Mouse (Mus musculus): Measurements from ENCODE around the gene Gm3187.
"Not testable (repeated sequence)": the region's sequence is repeated elsewhere in the genome, so short reads cannot be mapped to it uniquely, and the experiment has no call there.

Gm3187 gene

GRCm38 (mm10) chr14:5483907-5484306, at the start of gene Gm3187:
TSS of gene Gm3187 (plus strand) at chr14:5484207.
- DNase-seq (ENCODE audit: extremely low read depth, low read depth, low spot score), result not testable (repeated sequence)

GRCm38 (mm10) chr14:5455367-5455766, 28.6 kb upstream of the Gm3187 start, which contains the start of gene Gm3194:
TSS of gene Gm3194 (minus strand) at chr14:5455467.
- not testable (repeated sequence) for DNase-seq (ENCODE audit: extremely low read depth, low read depth, low spot score)

GRCm38 (mm10) chr14:5460469-5460868, 23.5 kb upstream of the Gm3187 start:
- not testable (repeated sequence) for DNase-seq (ENCODE audit: extremely low read depth, low read depth, low spot score)

- not testable (repeated sequence) for DNase-seq (ENCODE audit: extremely low read depth, low read depth, low spot score)
These were observed 6.3 kb upstream of the Gm3187 start, which contains the start of gene Gm8246 for GRCm38 (mm10) chr14:5477730-5478129. TSS of gene Gm8246 (minus strand) at chr14:5477830.

- DNase-seq (ENCODE audit: extremely low read depth, low read depth, low spot score), result not testable (repeated sequence)
These were observed 17.4 kb downstream of the Gm3187 start, which contains the start of gene Gm3488 for GRCm38 (mm10) chr14:5501374-5501773. TSS of gene Gm3488 (plus strand) at chr14:5501674.

GRCm38 (mm10) chr14:5538196-5538595, 54.2 kb downstream of the Gm3187 start, which contains the start of gene Gm3532:
TSS of gene Gm3532 (plus strand) at chr14:5538496.
- DNase-seq (ENCODE audit: extremely low read depth, low read depth, low spot score), result not testable (repeated sequence)
